Mouse (Mus musculus): ENCODE measurements around the gene Dag1. TPM values are rescaled to one million over a fixed set of nuclear protein-coding genes. Genes with fewer than 3 reads are reported as not detected.

Gene Dag1
- polyA plus RNA-seq, 1 experiment from 2014 or later = 62.4 TPM

DNA sequence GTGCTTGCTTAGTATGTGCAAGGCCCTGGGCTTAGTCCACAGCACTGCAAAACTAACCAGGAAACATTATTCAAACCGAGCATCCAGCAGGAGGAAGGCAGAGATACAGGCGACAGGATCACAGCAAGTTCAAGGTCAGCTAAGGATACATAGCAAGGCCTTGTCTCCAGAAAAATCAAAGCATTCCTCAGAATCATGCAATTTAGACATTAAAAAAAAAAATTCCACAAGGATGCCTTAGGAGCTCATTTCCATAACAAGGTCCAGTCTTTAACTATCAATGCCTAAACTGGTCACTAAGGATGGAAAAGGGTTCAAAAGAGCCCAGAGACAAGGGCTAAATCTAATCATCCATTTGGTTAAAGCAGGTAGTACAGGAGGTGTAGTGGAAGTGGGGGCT lies 38.6 kb downstream of the Dag1 start:
- H3K27me3 ChIP-seq (ENCODE audit: control insufficient read depth, insufficient read depth, low read length) = no peaks in the 10 kb centered on the region
- H3K4me2 ChIP-seq (ENCODE audit: low read depth) = no peak overlapping the region
- H3K4me3 ChIP-seq (ENCODE audit: low read depth, low read length) = no peak overlapping the region
- no peaks in the 10 kb centered on the region for H3K36me3 ChIP-seq (ENCODE audit: control insufficient read depth, insufficient read depth, low read length)
- WGBS = 71% methylated on average over 2 of the region's 2 CpGs
- no peaks in the 10 kb centered on the region for H3K4me1 ChIP-seq (ENCODE audit: control insufficient read depth, insufficient read depth, low read length)
- H3K27ac ChIP-seq (ENCODE audit: low read depth, low read length) = no peak overlapping the region
- no peak overlapping the region for H3K9ac ChIP-seq (ENCODE audit: low read length)
- H3K9me3 ChIP-seq (ENCODE audit: control insufficient read depth, low read length) = no peaks in the 10 kb centered on the region
- DNase-seq (ENCODE audit: low spot score) (no peak), ATAC-seq (ENCODE audit: insufficient read depth, low FRiP score, low TSS enrichment) (no peak)

DNA sequence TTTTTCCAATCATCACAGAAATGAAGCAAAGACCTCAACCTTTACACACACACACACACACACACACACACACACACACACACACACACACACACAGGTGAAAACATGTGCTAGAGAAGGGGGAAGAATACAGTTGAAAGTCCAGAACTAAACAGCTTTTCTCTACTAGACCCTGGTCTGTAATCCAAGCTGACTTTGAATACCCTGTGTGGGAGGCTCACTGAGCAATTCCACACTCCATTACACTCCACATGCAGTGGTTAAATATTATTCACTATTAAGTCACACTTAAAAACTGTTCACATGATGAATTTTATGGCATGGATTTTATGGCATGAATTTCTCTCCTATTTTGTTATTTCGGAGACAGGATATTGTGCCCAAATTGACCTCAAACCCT lies 40.1 kb downstream of the Dag1 start:
- ATAC-seq (ENCODE audit: insufficient read depth, low FRiP score, low TSS enrichment) = no peak
- WGBS = 90% methylated on average over 1 of the region's 1 CpGs

GRCm38 (mm10) chr9:108221566-108221965 lies 42.2 kb downstream of the Dag1 start:
- DNase-seq (ENCODE audit: low spot score) (no peak), ATAC-seq (ENCODE audit: insufficient read depth, low FRiP score, low TSS enrichment) (no peak)
- no peaks in the 10 kb centered on the region for H3K36me3 ChIP-seq (ENCODE audit: control insufficient read depth, insufficient read depth, low read length)
- WGBS = 90% methylated on average over 3 of the region's 3 CpGs
- H3K4me1 ChIP-seq (ENCODE audit: control insufficient read depth, insufficient read depth, low read length) = no peaks in the 10 kb centered on the region
- H3K9ac ChIP-seq (ENCODE audit: low read length) = no peak overlapping the region
- H3K4me2 ChIP-seq (ENCODE audit: low read depth) = no peak overlapping the region
- no peaks in the 10 kb centered on the region for H3K9me3 ChIP-seq (ENCODE audit: control insufficient read depth, low read length)
- no peaks in the 10 kb centered on the region for H3K27me3 ChIP-seq (ENCODE audit: control insufficient read depth, insufficient read depth, low read length)
- H3K27ac ChIP-seq (ENCODE audit: low read depth, low read length) = no peak overlapping the region
- H3K4me3 ChIP-seq (ENCODE audit: low read depth, low read length) = no peak overlapping the region

More for the DNA sequence above, 40.1 kb downstream of the Dag1 start:
- no peak for DNase-seq (ENCODE audit: low spot score)
- H3K9me3 ChIP-seq (ENCODE audit: control insufficient read depth, low read length) = no peaks in the 10 kb centered on the region
- no peak overlapping the region for H3K4me2 ChIP-seq (ENCODE audit: low read depth)
- no peak overlapping the region for H3K9ac ChIP-seq (ENCODE audit: low read length)
- no peak overlapping the region for H3K4me3 ChIP-seq (ENCODE audit: low read depth, low read length)
- H3K27me3 ChIP-seq (ENCODE audit: control insufficient read depth, insufficient read depth, low read length) = no peaks in the 10 kb centered on the region
- H3K36me3 ChIP-seq (ENCODE audit: control insufficient read depth, insufficient read depth, low read length) = no peaks in the 10 kb centered on the region
- no peak overlapping the region for H3K27ac ChIP-seq (ENCODE audit: low read depth, low read length)
- H3K4me1 ChIP-seq (ENCODE audit: control insufficient read depth, insufficient read depth, low read length) = no peaks in the 10 kb centered on the region

DNA sequence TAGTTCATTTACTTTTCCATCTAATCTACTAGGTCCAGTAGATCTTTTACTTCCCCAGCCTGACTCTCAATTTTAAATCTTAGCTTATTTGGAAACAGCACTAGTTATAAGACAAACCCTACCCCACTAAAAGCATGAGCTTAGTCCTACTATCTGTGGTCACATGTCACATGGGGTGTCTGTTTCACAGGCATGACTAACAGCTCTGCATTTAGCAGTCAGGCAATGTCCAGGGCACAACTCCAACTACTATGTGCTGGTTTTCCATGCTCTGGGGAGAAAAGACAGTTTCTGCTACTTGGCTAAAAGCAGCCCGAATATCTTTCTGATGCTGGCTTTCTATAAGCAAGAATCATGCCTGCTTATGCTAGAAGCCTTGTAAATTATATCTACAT lies 43.4 kb downstream of the Dag1 start:
- H3K27ac ChIP-seq (ENCODE audit: low read depth, low read length) = no peak overlapping the region
- H3K27me3 ChIP-seq (ENCODE audit: control insufficient read depth, insufficient read depth, low read length) = no peaks in the 10 kb centered on the region
- H3K4me3 ChIP-seq (ENCODE audit: low read depth, low read length) = no peak overlapping the region
- WGBS = 89% methylated on average over 1 of the region's 1 CpGs
- ATAC-seq (ENCODE audit: insufficient read depth, low FRiP score, low TSS enrichment) = no peak
- H3K9ac ChIP-seq (ENCODE audit: low read length) = no peak overlapping the region
- no peaks in the 10 kb centered on the region for H3K36me3 ChIP-seq (ENCODE audit: control insufficient read depth, insufficient read depth, low read length)
- no peak overlapping the region for H3K4me2 ChIP-seq (ENCODE audit: low read depth)
- no peaks in the 10 kb centered on the region for H3K9me3 ChIP-seq (ENCODE audit: control insufficient read depth, low read length)
- DNase-seq (ENCODE audit: low spot score) = no peak
- H3K4me1 ChIP-seq (ENCODE audit: control insufficient read depth, insufficient read depth, low read length) = no peaks in the 10 kb centered on the region

DNA sequence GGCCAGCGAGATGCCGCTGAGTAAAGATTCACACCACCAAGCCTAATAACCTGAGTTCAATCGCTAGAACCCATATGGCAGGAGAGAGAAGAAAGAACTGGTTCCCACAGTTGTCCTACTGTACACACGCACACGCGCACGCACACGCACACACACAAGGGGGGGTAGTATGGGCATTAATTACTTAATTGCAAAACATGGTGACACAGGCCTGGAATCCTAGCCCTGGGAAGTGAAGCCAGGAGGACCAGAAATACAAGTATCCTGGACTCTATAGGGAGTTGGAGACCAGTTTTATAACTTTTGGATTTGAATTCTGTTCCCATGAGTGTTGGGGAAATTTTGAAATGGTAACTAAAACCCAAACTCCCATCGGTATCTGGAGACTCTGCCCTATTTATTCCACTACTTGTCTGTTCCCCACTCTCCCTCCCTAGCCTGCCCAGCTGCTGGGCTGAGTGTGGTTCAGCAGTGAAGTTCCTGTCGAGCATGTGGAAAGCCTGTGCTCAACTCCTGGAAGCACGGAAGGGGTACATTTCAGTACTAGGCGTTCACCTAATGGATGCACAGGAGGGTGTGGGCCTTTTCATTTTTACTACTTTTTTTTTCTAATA lies 43.9 kb downstream of the Dag1 start:
- ATAC-seq (ENCODE audit: insufficient read depth, low FRiP score, low TSS enrichment) (no peak), DNase-seq (ENCODE audit: low spot score) (no peak)
- Histone ChIP-seq H3K4me1 (ENCODE audit: control insufficient read depth, insufficient read depth, low read length) (no peaks in the 10 kb centered on the region), H3K27ac (ENCODE audit: low read depth, low read length) (no peak overlapping the region), H3K9ac (ENCODE audit: low read length) (no peak overlapping the region), H3K27me3 (ENCODE audit: control insufficient read depth, insufficient read depth, low read length) (no peaks in the 10 kb centered on the region), H3K4me3 (ENCODE audit: low read depth, low read length) (no peak overlapping the region), H3K9me3 (ENCODE audit: control insufficient read depth, low read length) (no peaks in the 10 kb centered on the region), H3K36me3 (ENCODE audit: control insufficient read depth, insufficient read depth, low read length) (no peaks in the 10 kb centered on the region), H3K4me2 (ENCODE audit: low read depth) (no peak overlapping the region)
- WGBS = 82% methylated on average over 12 of the region's 12 CpGs

DNA sequence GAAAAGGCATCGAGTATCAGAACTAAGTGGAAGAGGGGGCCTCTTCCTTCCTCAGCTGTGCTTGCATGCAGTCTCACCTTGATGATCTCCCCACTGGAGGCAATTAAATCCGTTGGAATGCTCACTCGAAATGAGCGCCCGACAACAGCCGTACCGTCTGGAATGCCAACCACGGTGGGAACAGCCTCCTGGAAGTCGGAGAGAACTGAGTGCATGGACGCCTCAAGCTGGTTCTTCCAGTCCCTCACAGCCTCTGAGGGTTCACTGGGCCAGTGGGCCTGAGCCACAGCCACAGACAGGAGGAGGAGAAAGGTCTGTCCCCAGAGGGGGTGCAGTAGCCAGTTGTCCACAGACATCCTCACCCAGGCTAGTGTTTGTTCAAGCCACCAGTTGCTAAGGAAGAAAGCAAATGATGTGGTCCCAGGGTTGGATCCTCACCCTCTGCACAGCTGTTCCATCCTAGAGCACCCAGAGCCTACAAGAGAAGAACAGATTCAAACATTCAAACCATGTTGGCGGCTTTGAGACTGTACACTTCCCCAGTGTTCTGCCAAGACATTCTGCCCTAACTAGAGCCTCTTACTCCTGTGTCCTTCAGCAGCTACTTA lies 45.7 kb downstream of the Dag1 start:
- Histone ChIP-seq H3K4me1 (ENCODE audit: control insufficient read depth, insufficient read depth, low read length) (peaks cover 8% of the 10 kb centered on the region), H3K4me3 (ENCODE audit: low read depth, low read length) (no peak overlapping the region), H3K4me2 (ENCODE audit: low read depth) (no peak overlapping the region), H3K27ac (ENCODE audit: low read depth, low read length) (no peak overlapping the region), H3K27me3 (ENCODE audit: control insufficient read depth, insufficient read depth, low read length) (no peaks in the 10 kb centered on the region), H3K36me3 (ENCODE audit: control insufficient read depth, insufficient read depth, low read length) (no peaks in the 10 kb centered on the region), H3K9ac (ENCODE audit: low read length) (no peak overlapping the region), H3K9me3 (ENCODE audit: control insufficient read depth, low read length) (no peaks in the 10 kb centered on the region)
- no peak for ATAC-seq (ENCODE audit: insufficient read depth, low FRiP score, low TSS enrichment)
- no peak for DNase-seq (ENCODE audit: low spot score)
- WGBS = 73% methylated on average over 11 of the region's 11 CpGs

DNA sequence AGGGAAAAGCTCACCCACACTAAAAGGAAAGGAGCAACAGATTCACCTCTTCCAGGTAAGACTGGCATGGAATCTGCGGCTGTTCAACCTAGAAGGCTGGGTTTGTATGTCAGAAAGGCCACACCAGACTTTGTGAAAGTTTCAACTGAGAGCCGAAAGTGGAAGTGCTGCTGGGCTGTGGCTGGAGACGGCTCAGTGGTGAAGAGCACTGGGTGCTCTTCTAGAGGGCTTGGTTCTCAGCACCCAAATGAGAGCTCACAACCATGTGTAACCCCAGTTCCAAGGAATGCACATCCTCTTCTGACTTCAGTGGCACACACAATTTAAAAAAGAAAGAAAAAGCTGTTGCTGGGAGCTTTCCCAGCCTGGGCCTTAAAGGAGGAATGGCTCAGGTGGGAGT lies 46.4 kb downstream of the Dag1 start:
- Histone ChIP-seq H3K9ac (ENCODE audit: low read length) (no peak overlapping the region), H3K4me3 (ENCODE audit: low read depth, low read length) (no peak overlapping the region), H3K4me2 (ENCODE audit: low read depth) (no peak overlapping the region), H3K4me1 (ENCODE audit: control insufficient read depth, insufficient read depth, low read length) (peaks cover 8% of the 10 kb centered on the region), H3K9me3 (ENCODE audit: control insufficient read depth, low read length) (no peaks in the 10 kb centered on the region), H3K27me3 (ENCODE audit: control insufficient read depth, insufficient read depth, low read length) (no peaks in the 10 kb centered on the region), H3K36me3 (ENCODE audit: control insufficient read depth, insufficient read depth, low read length) (no peaks in the 10 kb centered on the region), H3K27ac (ENCODE audit: low read depth, low read length) (no peak overlapping the region)
- DNase-seq (ENCODE audit: low spot score) (no peak), ATAC-seq (ENCODE audit: insufficient read depth, low FRiP score, low TSS enrichment) (no peak)
- 95% methylated on average over 3 of the region's 3 CpGs for WGBS

DNA sequence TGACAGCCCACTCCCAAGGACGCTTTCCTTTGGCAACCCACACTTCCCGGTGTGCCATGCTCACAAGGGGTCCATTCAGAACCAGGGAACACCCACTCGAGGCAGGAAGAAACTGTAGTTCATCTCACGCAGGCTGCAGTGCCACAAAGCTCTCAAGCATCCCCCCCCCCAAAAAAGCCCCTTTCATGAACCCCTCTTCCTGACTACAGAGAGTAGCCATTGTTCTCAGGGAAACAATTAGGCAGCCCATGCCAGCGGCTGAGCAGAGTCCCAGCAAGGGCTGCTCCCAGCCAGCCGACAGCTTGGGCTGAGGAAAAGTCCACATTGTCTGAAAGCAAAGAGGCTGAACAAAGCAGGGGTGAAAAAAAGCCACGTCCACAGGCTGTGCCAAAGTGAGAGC lies 50.7 kb downstream of the Dag1 start:
- peak overlapping the region; percentile 41 for H3K9ac ChIP-seq (ENCODE audit: low read length)
- no peaks in the 10 kb centered on the region for H3K9me3 ChIP-seq (ENCODE audit: control insufficient read depth, low read length)
- H3K4me3 ChIP-seq (ENCODE audit: low read depth, low read length) = no peak overlapping the region
- H3K4me2 ChIP-seq (ENCODE audit: low read depth) = no peak overlapping the region
- DNase-seq (ENCODE audit: low spot score) = peak; percentile 59
- ATAC-seq (ENCODE audit: insufficient read depth, low FRiP score, low TSS enrichment) = no peak; the same call in 1 of the 2 replicates
- H3K27me3 ChIP-seq (ENCODE audit: control insufficient read depth, insufficient read depth, low read length) = no peaks in the 10 kb centered on the region
- H3K36me3 ChIP-seq (ENCODE audit: control insufficient read depth, insufficient read depth, low read length) = peaks cover 8% of the 10 kb centered on the region
- peak overlapping the region; percentile 75 for H3K27ac ChIP-seq (ENCODE audit: low read depth, low read length)
- H3K4me1 ChIP-seq (ENCODE audit: control insufficient read depth, insufficient read depth, low read length) = peaks cover 8% of the 10 kb centered on the region
- WGBS = 27% methylated on average over 7 of the region's 7 CpGs

- H3K9me3 ChIP-seq (ENCODE audit: control insufficient read depth, low read length) = no peaks in the 10 kb centered on the region
- no peak overlapping the region for H3K4me2 ChIP-seq (ENCODE audit: low read depth)
- H3K4me3 ChIP-seq (ENCODE audit: low read depth, low read length) = no peak overlapping the region
- peaks cover 13% of the 10 kb centered on the region for H3K36me3 ChIP-seq (ENCODE audit: control insufficient read depth, insufficient read depth, low read length)
- no peak for ATAC-seq (ENCODE audit: insufficient read depth, low FRiP score, low TSS enrichment)
- DNase-seq (ENCODE audit: low spot score) = no peak
- peaks cover 8% of the 10 kb centered on the region for H3K4me1 ChIP-seq (ENCODE audit: control insufficient read depth, insufficient read depth, low read length)
- no peak overlapping the region for H3K9ac ChIP-seq (ENCODE audit: low read length)
- 0 out of 2 replicates have a peak overlapping the region, but pooled peaks have one; percentile 75 for H3K27ac ChIP-seq (ENCODE audit: low read depth, low read length)
- no peaks in the 10 kb centered on the region for H3K27me3 ChIP-seq (ENCODE audit: control insufficient read depth, insufficient read depth, low read length)
- 84% methylated on average over 2 of the region's 2 CpGs for WGBS
Measured at GRCm38 (mm10) chr9:108212426-108212825, 51.3 kb downstream of the Dag1 start.
